Mouse (Mus musculus) intestine, embryonic 14.5 days (tissue): Measurements from ENCODE around the gene Apba3. TPM values are rescaled to one million over a fixed set of nuclear protein-coding genes. Genes with fewer than 3 reads are reported as not detected.

Experiments used
- ATAC-seq: fragments of 200-750 bp; cut with Nextera tagmentation; replicated peaks from 2 replicates; pipeline ENCODE4 v1.8.0; 2017; ENCODE audit warnings: low read depth, moderate number of reproducible peaks, moderate TSS enrichment, moderate library complexity; ENCODE audit not compliant: low FRiP score, low TSS enrichment
- DNase-seq: peaks from one replicate; pipeline ENCODE4 v3.0.0-alpha.2; 2018; ENCODE audit warnings: low spot score
- H3K27ac ChIP-seq: fragments of 300-500 bp; sonication (generic); 2 replicates; pipeline ENCODE4 v1.5.1; 2014; ENCODE audit warnings: low read depth, mild to moderate bottlenecking, control low read depth
- H3K27me3 ChIP-seq: fragments of 300-500 bp; sonication (generic); replicated peaks from 2 replicates; pipeline ENCODE4 v1.6.1; 2014; ENCODE audit warnings: low read length, control low read depth; ENCODE audit not compliant: control insufficient read depth, insufficient read depth
- H3K36me3 ChIP-seq: fragments of 300-500 bp; sonication (generic); 2 replicates; pipeline ENCODE4 v1.6.1; 2014; ENCODE audit warnings: low read length, control low read depth; ENCODE audit not compliant: control insufficient read depth, insufficient read depth
- H3K4me1 ChIP-seq: fragments of 300-500 bp; sonication (generic); replicated peaks from 2 replicates; pipeline ENCODE4 v1.6.1; 2014; ENCODE audit warnings: low read length, control low read depth, mixed read lengths; ENCODE audit not compliant: control insufficient read depth, insufficient read depth
- H3K4me2 ChIP-seq: fragments of 300-500 bp; sonication (generic); 2 replicates; pipeline ENCODE4 v1.6.1; 2014; ENCODE audit warnings: low read length
- H3K4me3 ChIP-seq: fragments of 300-500 bp; sonication (generic); 2 replicates; pipeline ENCODE4 v1.5.1; 2014; ENCODE audit warnings: low read depth, low read length, control low read depth, mixed read lengths
- H3K9ac ChIP-seq: fragments of 300-500 bp; sonication (generic); 2 replicates; pipeline ENCODE4 v1.6.1; 2014; ENCODE audit warnings: mild to moderate bottlenecking, low read length
- H3K9me3 ChIP-seq: fragments of 300-500 bp; sonication (generic); 2 replicates; pipeline ENCODE4 v1.6.1; 2016; ENCODE audit warnings: low read length, control low read depth; ENCODE audit not compliant: control insufficient read depth
- WGBS: fragments of 180-500 bp; shearing (Covaris S2); extraction: QIAGEN DNeasy Blood & Tissue Kit; methylation state at CpG from one replicate; pipeline ENCODE4 v1.1.7; 2014; 5-methylcytosine and 5-hydroxymethylcytosine counted together
- polyA plus RNA-seq: library from polyadenylated mRNA; unstranded; fragments of >200 nt; fragmentation: Nextera tagmentation; extraction: Ambion mirVana; gene quantifications from 2 replicates; pipeline ENCODE4 v1.2.1, GENCODE M21; 2014

Apba3 gene
- polyA plus RNA-seq, 1 experiment from 2014 or later = 51.0 TPM

DNA sequence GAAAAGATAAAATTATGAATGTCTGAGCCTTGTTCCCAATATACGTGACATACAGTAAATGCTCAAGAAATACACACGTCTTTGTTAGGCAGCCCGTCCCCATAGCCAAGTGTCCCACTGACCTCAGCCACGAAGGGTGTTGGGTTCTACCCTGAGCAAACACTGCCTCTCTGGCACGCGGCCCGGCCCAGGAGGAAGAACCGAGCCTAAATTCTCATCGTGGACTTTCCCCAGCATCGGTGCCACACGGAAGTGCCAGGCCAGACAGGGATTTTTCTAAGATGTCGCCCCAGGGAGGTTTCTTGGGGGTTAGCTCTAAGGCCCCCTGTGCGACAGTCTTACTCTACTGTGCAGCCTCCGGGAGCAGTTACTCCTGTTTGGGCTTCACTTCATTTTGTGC lies 23.1 kb downstream of the Apba3 start:
- Histone ChIP-seq H3K4me2 (peak overlapping the region; percentile 40; the same call in 1 of the 2 replicates), H3K27me3 (peaks cover 27% of the 10 kb centered on the region), H3K9me3 (no peaks in the 10 kb centered on the region), H3K36me3 (no peaks in the 10 kb centered on the region), H3K9ac (no peak overlapping the region), H3K27ac (no peak overlapping the region), H3K4me1 (peaks cover 23% of the 10 kb centered on the region), H3K4me3 (no peak overlapping the region)
- no peak for ATAC-seq
- DNase-seq = no peak
- 59% methylated on average over 14 of the region's 14 CpGs for WGBS

DNA sequence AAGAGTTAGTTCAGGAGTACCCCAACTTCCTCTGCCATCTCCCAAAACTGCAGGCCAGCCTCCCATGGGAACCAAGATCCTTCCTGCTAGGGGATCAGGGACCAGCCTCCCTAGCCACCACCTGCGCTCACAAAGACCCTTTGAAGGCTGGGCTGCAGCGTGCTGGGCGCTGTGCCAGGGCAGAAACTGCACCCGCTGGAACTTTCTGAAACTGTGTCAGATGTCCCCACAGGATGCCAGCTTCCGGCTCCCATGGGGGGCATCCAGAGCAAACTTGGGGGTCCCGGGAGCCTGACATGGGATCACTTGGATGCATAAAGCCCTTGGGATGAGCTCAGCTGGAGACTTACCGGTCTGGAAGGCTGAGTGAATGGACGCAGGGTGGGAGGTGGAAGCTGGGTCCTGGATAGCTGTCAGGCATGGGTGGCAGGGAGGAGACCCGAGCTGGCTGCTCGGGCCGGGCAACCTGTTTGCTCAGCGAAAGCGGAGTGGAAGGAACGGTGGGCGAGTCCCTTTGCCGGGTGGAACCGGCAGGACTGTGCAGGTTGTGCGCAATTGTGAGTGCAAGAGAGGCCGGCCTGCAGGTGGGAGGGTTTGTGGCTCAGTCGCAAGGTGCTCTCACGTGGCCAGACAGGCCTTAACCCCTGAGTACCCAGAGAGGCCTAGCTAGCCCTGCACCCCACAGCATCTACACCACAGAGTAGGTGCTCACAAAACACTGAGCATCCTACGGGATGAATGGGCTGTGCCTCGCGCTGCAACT lies 24.1 kb downstream of the Apba3 start:
- Histone ChIP-seq H3K27me3 (peaks cover 20% of the 10 kb centered on the region; the same call in 1 of the 2 replicates), H3K9ac (0 out of 2 replicates have a peak overlapping the region, but pooled peaks have one; percentile 5), H3K27ac (0 out of 2 replicates have a peak overlapping the region, but pooled peaks have one; percentile 22), H3K4me1 (peaks cover 28% of the 10 kb centered on the region), H3K36me3 (no peaks in the 10 kb centered on the region), H3K9me3 (no peaks in the 10 kb centered on the region), H3K4me3 (peak overlapping the region; percentile 19), H3K4me2 (peak overlapping the region; percentile 40)
- WGBS = 18% methylated on average over 24 of the region's 24 CpGs
- ATAC-seq (no peak), DNase-seq (no peak)

DNA sequence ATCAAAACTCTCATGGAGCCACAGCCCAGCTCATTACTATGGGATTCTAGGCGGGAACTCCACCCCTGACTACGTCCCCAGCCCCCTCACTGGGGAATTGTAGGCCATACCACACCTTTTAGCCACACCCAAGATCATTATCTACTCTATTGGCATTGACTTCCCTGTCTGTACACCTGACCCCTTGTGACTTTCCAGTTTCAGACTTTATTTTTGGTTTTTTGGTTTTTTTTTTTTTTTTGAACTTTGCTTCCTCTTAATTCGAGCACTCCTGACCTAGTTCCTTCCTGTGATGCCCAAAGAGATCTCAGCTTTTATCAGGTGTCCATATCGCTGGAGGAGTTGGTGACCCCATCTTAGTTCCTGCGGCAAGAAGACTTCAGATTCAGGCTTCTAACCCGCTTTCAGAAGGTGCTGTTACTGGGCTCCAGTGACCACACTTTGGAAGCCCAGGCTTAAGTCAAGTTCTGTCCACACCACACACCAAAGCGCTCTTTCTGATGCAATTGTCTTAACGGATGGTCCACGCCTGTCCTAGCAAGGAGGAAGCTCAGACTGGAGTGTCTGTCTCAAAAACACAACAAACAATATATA lies 24.8 kb downstream of the Apba3 start, which contains the start of gene Tjp3:
Gene Tjp3 (minus strand): TSS at position 71 of the 594 bp plus-strand sequence.
- Histone ChIP-seq H3K4me2 (peak within 1 kb of the TSS; percentile 40), H3K4me1 (peaks cover 24% of the 10 kb centered on the region), H3K36me3 (no peaks in the 10 kb centered on the region), H3K9me3 (no peaks in the 10 kb centered on the region), H3K9ac (0 out of 2 replicates have a peak within 1 kb of the TSS, but pooled peaks have one; percentile 5), H3K4me3 (peak within 1 kb of the TSS; percentile 19), H3K27ac (0 out of 2 replicates have a peak within 1 kb of the TSS, but pooled peaks have one; percentile 22), H3K27me3 (peaks cover 20% of the 10 kb centered on the region; the same call in 1 of the 2 replicates)
- 69% methylated on average over 9 of the region's 9 CpGs for WGBS
- ATAC-seq (no peak), DNase-seq (no peak)

DNA sequence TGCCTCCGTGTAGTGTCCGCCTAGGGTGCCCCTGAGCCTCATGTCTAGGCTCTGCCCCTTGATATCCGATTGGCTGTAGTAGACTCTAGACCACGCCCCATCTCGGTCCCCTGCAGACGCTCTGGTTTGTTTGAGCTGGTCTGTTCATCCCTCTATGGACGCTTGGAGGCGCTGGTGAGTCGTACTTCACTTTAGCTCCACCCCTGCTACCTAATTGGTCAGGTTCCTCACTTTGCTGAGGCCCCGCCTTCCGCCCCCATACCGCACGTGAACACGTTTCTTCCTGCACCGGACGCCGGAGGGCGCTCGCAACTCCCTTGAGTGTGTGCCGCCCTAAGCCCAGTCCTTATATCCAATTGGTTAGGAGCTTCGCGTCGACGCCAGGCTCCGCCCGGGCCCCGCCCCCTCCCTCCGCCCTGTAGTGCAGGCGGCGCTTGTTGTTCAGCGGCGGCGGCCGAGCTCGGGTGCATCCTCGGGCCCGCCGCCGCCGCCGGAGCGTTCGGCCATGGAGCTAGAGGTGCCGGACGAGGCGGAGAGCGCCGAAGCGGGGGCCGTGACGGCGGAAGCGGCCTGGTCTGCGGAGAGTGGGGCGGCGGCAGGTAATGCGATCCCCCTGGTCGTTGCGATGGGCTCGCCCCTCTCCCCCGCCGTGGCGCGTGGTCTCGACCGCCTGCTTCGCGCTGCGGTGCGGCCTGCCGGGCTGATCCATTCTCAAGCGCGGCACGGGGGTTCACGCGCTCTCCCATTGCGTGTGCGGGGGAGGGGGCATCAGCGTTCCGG lies 26.0 kb downstream of the Apba3 start, which contains the start of gene Pip5k1c:
Gene Pip5k1c (plus strand): TSS at position 410 of the 780 bp plus-strand sequence.
- peak within 1 kb of the TSS; percentile 83 for H3K9ac ChIP-seq
- H3K4me3 ChIP-seq = peak within 1 kb of the TSS; percentile 90
- peak; percentile 90 for ATAC-seq
- WGBS = under 1% methylated on average over 80 of the region's 80 CpGs
- peaks cover 27% of the 10 kb centered on the region for H3K4me1 ChIP-seq
- peak within 1 kb of the TSS; percentile 81 for H3K27ac ChIP-seq
- H3K4me2 ChIP-seq = peak within 1 kb of the TSS; percentile 99
- DNase-seq = peak; percentile 99
- peaks cover 20% of the 10 kb centered on the region; the same call in 1 of the 2 replicates for H3K27me3 ChIP-seq
- no peaks in the 10 kb centered on the region for H3K9me3 ChIP-seq
- no peaks in the 10 kb centered on the region for H3K36me3 ChIP-seq

DNA sequence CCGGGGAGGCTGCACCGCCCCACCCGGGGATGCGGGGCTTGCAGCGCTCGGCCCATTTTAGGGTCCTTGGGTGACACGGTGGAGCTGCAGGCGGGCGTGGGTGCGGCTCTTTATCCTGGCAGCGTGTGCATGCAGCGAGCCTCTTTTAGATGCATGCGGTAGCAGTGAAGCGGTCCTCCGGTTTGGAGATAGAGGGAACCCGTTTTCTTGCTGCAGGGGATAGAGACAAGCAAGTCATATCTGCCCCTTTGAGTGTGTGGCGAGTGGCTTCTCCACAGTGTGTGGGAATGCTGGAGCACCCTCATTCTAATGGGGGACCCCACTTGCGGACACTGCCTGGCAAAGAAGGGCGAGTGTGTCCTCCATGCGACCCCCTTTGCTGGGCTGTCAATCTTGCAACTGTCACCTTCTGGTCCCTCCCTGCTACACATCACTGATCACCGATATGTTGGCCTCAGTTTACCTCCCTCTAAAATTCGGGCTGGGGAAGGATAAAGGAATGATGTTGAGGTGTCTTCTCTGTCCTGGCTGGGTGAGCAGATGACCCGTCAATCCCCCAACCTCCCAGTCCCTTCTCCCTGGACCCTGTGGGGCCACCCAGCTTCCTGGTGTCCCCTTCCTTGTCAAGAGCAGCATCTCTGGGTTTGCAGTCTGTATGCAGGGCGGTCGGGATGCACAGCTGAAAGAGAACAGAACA lies 26.7 kb downstream of the Apba3 start:
- H3K9me3 ChIP-seq = no peaks in the 10 kb centered on the region
- peak overlapping the region; percentile 99 for H3K4me2 ChIP-seq
- DNase-seq (no peak), ATAC-seq (no peak)
- H3K9ac ChIP-seq = peak overlapping the region; percentile 83
- H3K4me1 ChIP-seq = peaks cover 30% of the 10 kb centered on the region
- H3K27me3 ChIP-seq = peaks cover 20% of the 10 kb centered on the region; the same call in 1 of the 2 replicates
- WGBS = 2% methylated on average over 25 of the region's 25 CpGs
- H3K27ac ChIP-seq = peak overlapping the region; percentile 81
- H3K36me3 ChIP-seq = no peaks in the 10 kb centered on the region
- peak overlapping the region; percentile 90 for H3K4me3 ChIP-seq

DNA sequence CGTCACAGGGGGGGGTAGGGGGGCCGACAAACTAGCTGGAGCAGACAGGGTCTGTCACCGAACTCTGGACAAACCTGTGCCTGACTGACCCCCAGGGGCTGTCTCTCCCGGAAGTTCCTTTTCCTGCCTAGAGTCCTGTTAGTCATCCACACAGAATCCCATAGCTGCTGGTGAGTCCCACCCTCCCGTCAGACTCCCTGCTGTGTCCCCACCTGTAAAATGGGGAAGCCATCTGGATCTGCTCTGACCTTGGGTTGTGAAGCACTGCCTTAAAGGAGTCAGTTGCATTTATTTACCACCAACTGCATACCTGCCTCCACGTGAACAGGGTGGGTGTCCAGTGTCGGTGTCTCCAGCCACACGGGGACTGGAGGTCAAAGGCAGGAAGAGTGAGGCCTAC lies 27.7 kb downstream of the Apba3 start:
- Histone ChIP-seq H3K27ac (no peak overlapping the region), H3K4me3 (peak overlapping the region; percentile 90; the same call in 1 of the 2 replicates), H3K27me3 (peaks cover 20% of the 10 kb centered on the region; the same call in 1 of the 2 replicates), H3K9me3 (no peaks in the 10 kb centered on the region), H3K9ac (peak overlapping the region; percentile 83), H3K4me1 (peaks cover 36% of the 10 kb centered on the region), H3K4me2 (peak overlapping the region; percentile 99), H3K36me3 (no peaks in the 10 kb centered on the region)
- ATAC-seq (no peak), DNase-seq (no peak)
- 45% methylated on average over 8 of the region's 8 CpGs for WGBS

DNA sequence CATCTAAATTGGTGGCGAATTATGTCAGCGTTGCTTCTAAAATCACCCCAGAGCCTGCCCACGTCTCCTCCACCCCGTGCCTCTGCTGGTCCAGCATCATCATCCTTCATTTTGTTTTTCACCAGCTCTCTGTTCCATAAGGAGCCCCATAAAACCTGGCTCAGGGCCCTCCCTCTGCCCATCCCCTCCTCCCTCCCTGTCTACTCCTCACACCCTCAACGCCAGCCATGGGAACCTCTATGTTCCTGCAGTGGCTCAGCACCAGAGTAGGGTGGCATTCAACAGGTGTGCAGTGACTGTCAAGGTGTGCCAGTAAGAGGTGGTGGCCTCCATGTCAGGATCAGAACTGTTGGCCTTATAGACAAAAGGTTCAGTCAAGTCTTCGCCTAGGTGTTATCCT lies 28.4 kb downstream of the Apba3 start:
- Histone ChIP-seq H3K9ac (no peak overlapping the region), H3K4me2 (no peak overlapping the region), H3K27me3 (peaks cover 13% of the 10 kb centered on the region; the same call in 1 of the 2 replicates), H3K9me3 (no peaks in the 10 kb centered on the region), H3K27ac (no peak overlapping the region), H3K4me1 (peaks cover 42% of the 10 kb centered on the region), H3K36me3 (no peaks in the 10 kb centered on the region), H3K4me3 (no peak overlapping the region)
- ATAC-seq = no peak
- DNase-seq = no peak
- 88% methylated on average over 6 of the region's 6 CpGs for WGBS
